Mouse (Mus musculus) layer of hippocampus, adult 8-10 months (tissue): Measurements from ENCODE around the gene Hcfc1. TPM values are rescaled to one million over a fixed set of nuclear protein-coding genes. Genes with fewer than 3 reads are reported as not detected.

Experiments
- total RNA-seq, 4 experiments: library from RNA; stranded (reverse); gene quantifications; 2 replicates each; pipeline ENCODE4 v1.2.4; 2022

Hcfc1 gene
- total RNA-seq, 4 experiments from 2014 or later: 72.7 to 77.3 (median 73.3) TPM

Other genes starting within 250 kb of the Hcfc1 start
- gene Abcd1, start 249.8 kb downstream of the Hcfc1 start, total RNA-seq: 10 to 100 TPM; 13.6 to 16.6 (median 15.1) TPM
- gene Plxnb3, start 209.3 kb downstream of the Hcfc1 start, total RNA-seq: 10 to 100 TPM; 14.3 to 17.3 (median 15.5) TPM
- gene Srpk3, start 192.0 kb downstream of the Hcfc1 start, total RNA-seq: 10 to 100 TPM in 1 of 4 experiments, 1 to 10 TPM in 3; 7.5 to 10.4 (median 8.1) TPM
- 100 to 1,000 TPM; 200 to 214 (median 203) TPM for gene Idh3g, start 179.5 kb downstream of the Hcfc1 start, total RNA-seq
- 100 to 1,000 TPM in 2 of 4 experiments, 10 to 100 TPM in 2; 87.5 to 127 (median 98.2) TPM for gene Ssr4, start 179.3 kb downstream of the Hcfc1 start, total RNA-seq
- 100 to 1,000 TPM in 1 of 4 experiments, 10 to 100 TPM in 3; 90.5 to 100 (median 95.6) TPM for gene Pdzd4, start 141.4 kb downstream of the Hcfc1 start, total RNA-seq
- gene Avpr2, start 74.3 kb downstream of the Hcfc1 start, total RNA-seq: not detected
- 100 to 1,000 TPM; 117 to 151 (median 128) TPM for gene L1cam, start 70.3 kb downstream of the Hcfc1 start, total RNA-seq
- 1 to 10 TPM; 4.9 to 8.0 (median 6.0) TPM for gene Arhgap4, start 44.5 kb downstream of the Hcfc1 start, total RNA-seq
- 10 to 100 TPM; 64.7 to 73.9 (median 67.1) TPM for gene Naa10, start 44.4 kb downstream of the Hcfc1 start, total RNA-seq
- gene Renbp, start 35.5 kb downstream of the Hcfc1 start, total RNA-seq: 10 to 100 TPM in 3 of 4 experiments, 1 to 10 TPM in 1; 4.9 to 20.0 (median 14.7) TPM
- gene Irak1, start 57.6 kb upstream of the Hcfc1 start, total RNA-seq: 10 to 100 TPM; 49.9 to 75.1 (median 63.7) TPM
- under 1 TPM in 2 of 4 experiments, not detected in 2; 0.45 to 0.83 TPM for gene Opn1mw, start 161.1 kb upstream of the Hcfc1 start, total RNA-seq
- 10 to 100 TPM; 85.8 to 96.1 (median 91.7) TPM for gene Mecp2, start 169.0 kb upstream of the Hcfc1 start, total RNA-seq
- not detected for gene Tex28, start 201.5 kb upstream of the Hcfc1 start, total RNA-seq
- gene Tktl1, start 210.9 kb upstream of the Hcfc1 start, total RNA-seq: under 1 TPM in 2 of 4 experiments, not detected in 2; 0.20 to 0.24 TPM